Mouse (Mus musculus): ENCODE results near the gene Ykt6. TPM values are rescaled to one million over a fixed set of nuclear protein-coding genes. Genes with fewer than 3 reads are reported as not detected.
A peak's percentile ranks its signal among the peaks of the same experiment; 100 is the strongest.

Ykt6 gene
- total and polyA plus RNA-seq, 3 experiments = 79.8 to 117 (median 95.8) TPM

- Histone ChIP-seq H3K27ac (ENCODE audit: insufficient read depth, low read depth) (no peak overlapping the region), H3K4me2 (ENCODE audit: insufficient read depth, low read depth, poor library complexity, severe bottlenecking) (no peak overlapping the region), H3K9ac (ENCODE audit: insufficient read depth, low read depth) (no peak overlapping the region), H3K4me3 (replicated peaks in 1 of 3; ENCODE audit: low read depth in 2 of 3, low read length in 2 of 3, poor library complexity in 1 of 3) (no peak overlapping the region), H3K4me1 (ENCODE audit: control insufficient read depth in 1 of 2, insufficient read depth in 2 of 2) (peaks cover 10 to 27% of the 10 kb centered on the region in 2 experiments), H3K9me3 (replicated peaks; ENCODE audit: low read length) (peaks cover 4% of the 10 kb centered on the region), H3K27me3 (replicated peaks) (peaks cover 5% of the 10 kb centered on the region), H3K36me3 (replicated peaks in 1 of 2; ENCODE audit: control insufficient read depth in 1 of 2, insufficient read depth in 1 of 2, low read length in 1 of 2) (no peaks in the 10 kb centered on the region), H3K79me2 (replicated peaks; ENCODE audit: control insufficient read depth, extremely low read depth, insufficient read depth, poor library complexity, severe bottlenecking) (no peaks in the 10 kb centered on the region)
- dilution Hi-C loops (cut with MboI; ENCODE audit: extremely low pct_ligation_motif_present, extremely low pct_unique_long_range_greater_than_20kb, low sequenced_read_pairs) (no loop called here), in situ Hi-C loops (cut with MboI; ENCODE audit: low pct_ligation_motif_present, low pct_unique_long_range_greater_than_20kb, low sequenced_read_pairs) (no loop called here)
- peak; percentile 55 for DNase-seq (ENCODE audit: extremely low read depth)
- TF ChIP-seq TCF12 (IDR thresholded peaks at IDR 0.05; ENCODE audit: low read depth, low read length) (no peak), E2F4 (IDR thresholded peaks at IDR 0.05; ENCODE audit: insufficient replicate concordance, low read depth, low read length) (no peak), HCFC1 (IDR thresholded peaks at IDR 0.05; ENCODE audit: low read depth, low read length) (no peak), CTCF (conservative IDR thresholded peaks at IDR 0.05 in 1 of 2, IDR thresholded peaks at IDR 0.05 in 1 of 2; ENCODE audit: low read depth in 2 of 2, low read length in 2 of 2) (peak in 1 of 2 experiments; percentile 44; a peak in 2 of 4 replicates), RCOR1 (conservative IDR thresholded peaks at IDR 0.05; ENCODE audit: low read depth, low read length) (no peak), EP300 (IDR thresholded peaks at IDR 0.05; ENCODE audit: low read length) (peak; percentile 61), ETS1 (conservative IDR thresholded peaks at IDR 0.05; ENCODE audit: low read depth, low read length) (0 out of 2 replicates have a peak, but pooled peaks have one; percentile 26), SMC3 (IDR thresholded peaks at IDR 0.05; ENCODE audit: low read depth, low read length) (0 out of 2 replicates have a peak, but pooled peaks have one; percentile 8), ELF1 (IDR thresholded peaks at IDR 0.05; ENCODE audit: low read depth, low read length) (no peak), MAX (IDR thresholded peaks at IDR 0.05; ENCODE audit: low read length) (peak; percentile 11; the same call in 1 of the 2 replicates), IRF4 (IDR thresholded peaks at IDR 0.05; ENCODE audit: low read depth, low read length) (peak; percentile 34; the same call in 1 of the 2 replicates), BHLHE40 (IDR thresholded peaks at IDR 0.05; ENCODE audit: low read depth, low read length) (no peak), JUND (conservative IDR thresholded peaks at IDR 0.05; ENCODE audit: low read depth, low read length) (0 out of 2 replicates have a peak, but pooled peaks have one; percentile 36), ZKSCAN1 (IDR thresholded peaks at IDR 0.05; ENCODE audit: borderline replicate concordance, low read depth, low read length) (no peak)
Observed at GRCm38 (mm10) chr11:5945096-5945495, 10.4 kb upstream of the Ykt6 start.

- in situ Hi-C loops (cut with MboI; ENCODE audit: low pct_ligation_motif_present, low pct_unique_long_range_greater_than_20kb, low sequenced_read_pairs) (no loop called here), dilution Hi-C loops (cut with MboI; ENCODE audit: extremely low pct_ligation_motif_present, extremely low pct_unique_long_range_greater_than_20kb, low sequenced_read_pairs) (no loop called here)
- no peaks in the 10 kb centered on the region for H3K79me2 ChIP-seq (replicated peaks; ENCODE audit: control insufficient read depth, extremely low read depth, insufficient read depth, poor library complexity, severe bottlenecking)
Observed at GRCm38 (mm10) chr11:5947796-5948195, 7.7 kb upstream of the Ykt6 start.

More at GRCm38 (mm10) chr11:5947796-5948195, 7.7 kb upstream of the Ykt6 start:
- Histone ChIP-seq H3K4me1 (ENCODE audit: control insufficient read depth in 1 of 2, insufficient read depth in 2 of 2) (peaks cover 12 to 36% of the 10 kb centered on the region in 2 experiments), H3K27ac (ENCODE audit: insufficient read depth, low read depth) (no peak overlapping the region), H3K36me3 (replicated peaks in 1 of 2; ENCODE audit: control insufficient read depth in 1 of 2, insufficient read depth in 1 of 2, low read length in 1 of 2) (no peaks in the 10 kb centered on the region), H3K9me3 (replicated peaks; ENCODE audit: low read length) (peaks cover 4% of the 10 kb centered on the region), H3K4me2 (ENCODE audit: insufficient read depth, low read depth, poor library complexity, severe bottlenecking) (no peak overlapping the region), H3K27me3 (replicated peaks) (no peaks in the 10 kb centered on the region), H3K4me3 (replicated peaks in 1 of 3; ENCODE audit: low read depth in 2 of 3, low read length in 2 of 3, poor library complexity in 1 of 3) (no peak overlapping the region), H3K9ac (ENCODE audit: insufficient read depth, low read depth) (no peak overlapping the region)
- TF ChIP-seq UBTF (IDR thresholded peaks at IDR 0.05; ENCODE audit: low read depth, low read length) (no peak), POLR2A (IDR thresholded peaks at IDR 0.05; ENCODE audit: low read depth, low read length) (no peak), NELFE (IDR thresholded peaks at IDR 0.05; ENCODE audit: low read depth, low read length) (no peak), TBP (conservative IDR thresholded peaks at IDR 0.05; ENCODE audit: low read depth, low read length) (no peak), TCF12 (IDR thresholded peaks at IDR 0.05; ENCODE audit: low read depth, low read length) (no peak), USF2 (conservative IDR thresholded peaks at IDR 0.05; ENCODE audit: low read depth, low read length) (no peak), CHD1 (IDR thresholded peaks at IDR 0.05; ENCODE audit: low read depth, low read length) (no peak), SMC3 (IDR thresholded peaks at IDR 0.05; ENCODE audit: low read depth, low read length) (no peak), PAX5 (IDR thresholded peaks at IDR 0.05; ENCODE audit: low read length) (no peak), USF1 (IDR thresholded peaks at IDR 0.05; ENCODE audit: low read depth, low read length) (no peak), HCFC1 (IDR thresholded peaks at IDR 0.05; ENCODE audit: low read depth, low read length) (no peak), GABPA (IDR thresholded peaks at IDR 0.05; ENCODE audit: insufficient replicate concordance, low read depth, low read length) (no peak), NRF1 (IDR thresholded peaks at IDR 0.05; ENCODE audit: low read depth, low read length) (no peak), ZMIZ1 (IDR thresholded peaks at IDR 0.05; ENCODE audit: low read depth, low read length) (no peak), MXI1 (IDR thresholded peaks at IDR 0.05; ENCODE audit: low read depth, low read length) (no peak), POLR2AphosphoS2 (IDR thresholded peaks at IDR 0.05; ENCODE audit: low read depth, low read length) (no peak), SIN3A (IDR thresholded peaks at IDR 0.05; ENCODE audit: low read length) (no peak), E2F4 (IDR thresholded peaks at IDR 0.05; ENCODE audit: insufficient replicate concordance, low read depth, low read length) (no peak)
- DNase-seq (ENCODE audit: extremely low read depth) = no peak
